Mouse (Mus musculus): Measurements from ENCODE around the gene Stmn3.

Stmn3 gene

DNA sequence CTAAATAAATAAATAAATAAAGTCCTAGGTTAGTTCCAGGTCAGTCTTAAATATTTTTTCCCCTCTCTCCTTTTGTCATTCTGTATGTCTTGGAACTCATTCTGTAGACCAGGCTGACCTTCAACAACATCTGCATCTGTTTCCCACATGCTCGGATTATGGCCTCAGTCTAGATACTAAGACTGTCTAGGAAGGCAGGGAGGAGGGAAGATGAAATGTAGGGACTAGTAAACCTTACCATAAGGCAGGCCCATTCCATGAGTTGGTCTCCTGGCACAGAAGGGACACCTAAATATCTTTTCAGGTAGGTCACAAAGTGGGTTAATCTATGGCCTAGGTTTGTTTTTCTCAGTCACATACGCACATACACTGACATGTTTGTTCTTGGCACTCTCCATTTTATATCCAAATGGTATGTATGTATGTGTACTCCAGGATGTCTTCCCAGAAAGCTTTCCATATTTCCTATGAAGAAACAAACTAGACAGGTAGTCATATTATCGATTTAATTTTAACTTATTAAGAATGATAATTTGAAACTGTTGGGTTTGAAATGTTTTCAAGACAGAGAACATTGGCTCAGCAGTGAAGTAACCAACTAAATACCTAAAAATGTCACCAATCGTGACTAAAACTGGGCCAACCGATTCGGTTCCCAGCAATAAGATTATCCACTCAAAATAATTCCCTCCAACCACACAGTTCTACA is 27.5 kb downstream of the Stmn3 start:
- DNase-seq (ENCODE audit: low spot score), result no peak

DNA sequence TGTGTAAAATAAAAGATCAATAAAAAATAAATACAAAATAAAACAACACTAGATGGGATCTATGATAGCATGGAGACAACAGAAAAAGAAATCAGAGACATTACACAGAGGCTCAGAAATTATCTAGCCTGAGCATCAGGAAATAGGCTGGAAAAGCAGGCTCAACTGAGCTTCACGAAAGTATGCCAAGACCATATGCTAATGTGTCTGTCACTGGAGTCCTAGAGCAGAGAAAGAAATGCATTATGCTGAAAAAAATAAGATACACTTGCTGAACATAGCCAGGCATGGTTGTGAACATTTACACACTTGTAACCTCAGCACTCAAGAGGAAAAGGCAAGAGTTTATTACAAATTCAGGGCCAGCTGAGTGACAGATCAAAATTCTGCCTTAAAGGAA is 34.3 kb downstream of the Stmn3 start:
- no peak for DNase-seq (ENCODE audit: low spot score)

DNA sequence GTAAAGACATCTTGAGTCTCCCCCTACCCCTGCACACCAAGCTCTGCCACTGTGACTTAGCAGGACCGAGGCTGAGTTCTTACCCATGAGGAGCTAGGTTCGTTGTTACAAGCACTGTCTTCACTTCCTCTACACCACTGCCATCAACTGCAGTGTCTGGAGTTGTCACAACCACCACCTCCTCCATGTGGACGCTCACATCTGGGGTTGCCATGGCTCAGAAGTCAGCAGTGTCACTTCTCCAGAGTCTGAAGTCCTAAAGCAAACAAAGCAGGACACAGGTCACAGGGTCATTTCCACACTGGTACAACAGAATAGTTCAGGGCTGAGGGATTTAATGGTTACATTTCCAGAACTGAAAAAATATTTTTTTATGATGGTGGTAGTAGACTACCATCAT is 36.4 kb downstream of the Stmn3 start:
- no peak for DNase-seq (ENCODE audit: low spot score)

DNA sequence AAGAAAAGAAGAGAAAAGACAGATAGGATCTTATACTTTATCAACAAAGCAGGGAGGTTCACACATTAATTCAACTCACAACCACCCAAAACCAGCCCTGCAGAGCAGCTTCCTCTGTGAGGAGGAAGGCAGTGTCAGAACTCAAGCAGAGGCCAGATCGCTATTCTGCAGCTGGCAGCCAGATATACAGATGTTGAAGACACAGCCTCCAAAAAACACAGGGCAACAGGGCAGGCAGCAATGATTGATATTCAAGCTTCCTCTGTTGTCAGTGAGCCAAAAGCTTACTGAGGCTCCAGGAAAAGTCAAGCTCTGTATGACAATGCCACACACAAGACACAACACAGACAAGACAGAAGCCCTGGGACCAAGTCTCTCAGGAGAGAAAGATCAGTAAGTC is 37.5 kb downstream of the Stmn3 start:
- DNase-seq (ENCODE audit: low spot score), result no peak

DNA sequence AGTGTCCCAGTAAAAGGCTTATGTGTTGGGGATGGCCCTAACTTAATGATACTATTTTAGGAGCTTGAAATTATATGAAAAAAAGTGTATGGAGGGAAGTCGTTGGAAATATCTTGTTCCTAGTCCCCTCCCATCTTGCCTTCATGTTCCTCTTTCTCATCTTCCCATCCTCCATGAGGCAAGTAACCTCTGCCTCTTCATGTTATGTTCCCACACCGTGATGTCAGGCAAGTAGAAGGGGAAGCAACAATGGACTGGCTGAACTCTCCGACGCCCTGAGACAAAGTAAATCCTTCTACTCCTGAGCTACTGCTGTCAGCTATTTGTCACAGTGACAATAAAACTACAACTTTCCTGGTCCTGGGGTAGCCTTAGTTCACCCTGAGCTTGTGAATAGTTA is 39.7 kb downstream of the Stmn3 start:
- no peak for DNase-seq (ENCODE audit: low spot score)

DNA sequence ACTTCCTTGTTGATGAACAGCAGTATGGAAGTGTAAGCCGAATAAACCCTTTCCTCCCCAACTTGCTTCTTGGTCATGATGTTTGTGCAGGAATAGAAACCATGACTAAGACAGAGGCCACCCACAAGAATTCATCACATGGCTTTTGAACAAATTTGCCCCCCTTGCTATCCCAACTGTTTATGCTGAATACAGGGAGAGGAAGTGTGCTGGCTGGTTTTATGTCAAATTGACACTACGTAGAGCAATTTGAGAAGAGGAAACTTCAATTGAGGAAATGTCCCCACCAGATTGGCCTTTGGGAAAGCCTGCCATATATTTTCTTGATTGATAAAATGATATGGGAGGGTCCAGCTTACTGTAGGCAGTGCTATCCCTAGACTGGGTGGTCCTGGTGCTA is 40.5 kb downstream of the Stmn3 start:
- no peak for DNase-seq (ENCODE audit: low spot score)

DNA sequence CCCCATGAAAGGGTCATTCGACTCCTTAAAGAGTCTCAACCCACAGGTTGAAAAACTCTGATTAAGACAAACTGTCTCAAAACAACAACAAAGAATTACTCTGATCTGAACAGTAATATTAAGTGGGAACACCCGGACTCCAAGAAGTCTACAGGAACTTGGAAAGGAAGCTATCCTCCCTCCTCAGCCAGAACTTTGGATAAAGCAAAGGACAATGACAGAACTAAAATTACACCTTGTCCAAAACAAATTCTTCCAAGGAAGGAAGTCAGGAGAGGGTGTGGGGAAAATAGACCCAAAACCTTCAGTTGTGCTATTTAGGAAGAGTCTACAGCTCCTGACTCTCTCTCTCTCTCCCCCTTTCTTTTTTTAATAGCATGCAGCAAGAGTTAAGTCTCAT is 42.2 kb downstream of the Stmn3 start:
- DNase-seq (ENCODE audit: low spot score), result no peak

DNA sequence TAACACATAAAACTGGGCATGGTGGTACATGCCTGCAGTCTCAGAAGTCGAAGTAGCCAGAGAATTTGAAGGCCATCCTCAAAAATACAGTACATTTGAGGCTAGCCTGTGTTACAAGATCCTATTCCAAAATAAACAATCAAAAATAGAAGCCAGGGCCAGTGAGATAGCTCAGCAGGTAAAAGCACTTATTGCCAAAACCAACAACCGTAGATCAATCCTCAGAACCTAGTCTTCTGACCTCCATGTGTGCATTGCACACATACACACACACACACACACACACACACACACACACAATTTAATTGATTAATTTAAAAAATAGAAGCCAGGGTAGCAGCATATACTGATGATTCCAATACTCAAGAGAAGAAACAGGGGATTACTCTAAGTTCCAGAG is 47.5 kb downstream of the Stmn3 start:
- DNase-seq (ENCODE audit: low spot score), result no peak
